Mouse (Mus musculus) heart, embryonic 12.5 days (tissue): ENCODE results near the gene Stat2. TPM values are rescaled to one million over a fixed set of nuclear protein-coding genes. Genes with fewer than 3 reads are reported as not detected.
A peak's percentile ranks its signal among the peaks of the same experiment; 100 is the strongest.

Source experiments
- ATAC-seq: fragments of 200-750 bp; cut with Nextera tagmentation; 2 replicates; pipeline ENCODE4 v1.8.0; 2017; ENCODE audit warnings: moderate TSS enrichment, moderate library complexity; ENCODE audit not compliant: insufficient number of reproducible peaks, low FRiP score
- H3K27ac ChIP-seq: fragments of 300-500 bp; sonication (generic); 2 replicates; pipeline ENCODE4 v1.5.1; 2016; ENCODE audit warnings: mild to moderate bottlenecking, moderate library complexity; ENCODE audit not compliant: poor library complexity, severe bottlenecking
- H3K27me3 ChIP-seq: fragments of 300-500 bp; sonication (generic); replicated peaks from 2 replicates; pipeline ENCODE4 v1.6.1; 2016; ENCODE audit warnings: mild to moderate bottlenecking, moderate library complexity
- H3K36me3 ChIP-seq: fragments of 300-500 bp; sonication (generic); 2 replicates; pipeline ENCODE4 v1.6.1; 2016; ENCODE audit warnings: mild to moderate bottlenecking, moderate library complexity
- H3K4me1 ChIP-seq: fragments of 300-500 bp; sonication (generic); replicated peaks from 2 replicates; pipeline ENCODE4 v1.6.1; 2016; ENCODE audit warnings: mild to moderate bottlenecking
- H3K4me2 ChIP-seq: fragments of 300-500 bp; sonication (generic); 2 replicates; pipeline ENCODE4 v1.6.1; 2016; ENCODE audit warnings: mild to moderate bottlenecking, moderate library complexity
- H3K4me3 ChIP-seq: fragments of 300-500 bp; sonication (generic); 2 replicates; pipeline ENCODE4 v1.5.1; 2016; ENCODE audit warnings: mild to moderate bottlenecking
- H3K9ac ChIP-seq: fragments of 300-500 bp; sonication (generic); 2 replicates; pipeline ENCODE4 v1.6.1; 2016; ENCODE audit warnings: mild to moderate bottlenecking, moderate library complexity
- H3K9me3 ChIP-seq: fragments of 300-500 bp; sonication (generic); replicated peaks from 2 replicates; pipeline ENCODE4 v1.6.1; 2016; ENCODE audit warnings: mild to moderate bottlenecking, moderate library complexity
- WGBS: fragments of 180-500 bp; shearing (Covaris S2); methylation state at CpG from one replicate; pipeline ENCODE4 v1.1.7; 2016; 5-methylcytosine and 5-hydroxymethylcytosine counted together
- polyA plus RNA-seq: library from polyadenylated mRNA; unstranded; fragments of >200 nt; fragmentation: Nextera tagmentation; extraction: Ambion mirVana; gene quantifications from 2 replicates; pipeline ENCODE4 v1.2.1, GENCODE M21; 2016

Gene Stat2
- polyA plus RNA-seq, 1 experiment from 2014 or later: 11.2 TPM

DNA sequence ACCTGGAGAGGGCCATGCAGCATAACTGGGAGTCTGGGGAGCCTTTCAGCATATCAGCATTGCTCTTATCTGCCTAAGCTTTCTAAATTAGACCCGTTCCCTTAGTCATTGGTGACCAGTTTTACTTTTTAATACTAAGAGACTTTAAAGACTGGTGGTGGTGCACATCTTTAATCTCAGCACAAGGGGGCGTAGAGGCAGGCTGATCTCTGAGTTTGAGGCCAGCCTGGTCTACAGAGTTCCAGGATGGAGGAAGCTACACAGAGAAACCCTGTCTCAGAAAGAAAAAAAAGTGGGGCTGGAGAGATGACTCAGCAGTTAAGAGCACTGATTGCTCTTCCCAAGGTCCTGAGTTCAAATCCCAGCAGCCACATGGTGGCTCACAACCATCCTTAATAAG is 69.9 kb downstream of the Stat2 start:
- no peaks in the 10 kb centered on the region for H3K27me3 ChIP-seq
- H3K27ac ChIP-seq: no peak overlapping the region
- H3K4me2 ChIP-seq: 0 out of 2 replicates have a peak overlapping the region, but pooled peaks have one; percentile 86
- no peak overlapping the region for H3K9ac ChIP-seq
- no peaks in the 10 kb centered on the region for H3K9me3 ChIP-seq
- peaks cover 3% of the 10 kb centered on the region; the same call in 1 of the 2 replicates for H3K36me3 ChIP-seq
- 45% methylated on average over 2 of the region's 2 CpGs for WGBS
- H3K4me3 ChIP-seq: no peak overlapping the region
- H3K4me1 ChIP-seq: peaks cover 70% of the 10 kb centered on the region
- no peak for ATAC-seq

Other genes with a start within 250 kb of the Stat2 start
- gene Naca, start 235.0 kb upstream of the Stat2 start, polyA plus RNA-seq: 573 and 577 TPM in 2 replicates
- 363 and 375 TPM in 2 replicates for gene Ptges3, start 211.6 kb upstream of the Stat2 start, polyA plus RNA-seq
- 4,835 and 4,880 TPM in 2 replicates for gene Atp5b, start 187.3 kb upstream of the Stat2 start, polyA plus RNA-seq
- gene Baz2a, start 179.0 kb upstream of the Stat2 start, polyA plus RNA-seq: 11.3 and 12.2 TPM in 2 replicates
- gene Rbms2, start 90.3 kb upstream of the Stat2 start, polyA plus RNA-seq: 43.4 and 44.1 TPM in 2 replicates
- gene Gls2, start 76.1 kb upstream of the Stat2 start, polyA plus RNA-seq: 0.47 and 1.7 TPM in 2 replicates
- gene Spryd4, start 58.8 kb upstream of the Stat2 start, polyA plus RNA-seq: 35.7 and 36.4 TPM in 2 replicates
- not detected in 2 replicates for gene Mip, start 44.7 kb upstream of the Stat2 start, polyA plus RNA-seq
- gene Timeless, start 38.5 kb upstream of the Stat2 start, polyA plus RNA-seq: 37.6 and 44.5 TPM in 2 replicates
- 0.20 and 0.31 TPM in 2 replicates for gene Apon, start 16.5 kb upstream of the Stat2 start, polyA plus RNA-seq
- gene Apof, start 1.9 kb upstream of the Stat2 start, polyA plus RNA-seq: 0.45 TPM in 1 of 2 replicates, not detected in the other
- 1.2 and 1.8 TPM in 2 replicates for gene Il23a, start 28.2 kb downstream of the Stat2 start, polyA plus RNA-seq
- 30.0 and 31.7 TPM in 2 replicates for gene Pan2, start 32.8 kb downstream of the Stat2 start, polyA plus RNA-seq
- gene Cnpy2, start 51.9 kb downstream of the Stat2 start, polyA plus RNA-seq: 201 and 209 TPM in 2 replicates
- 418 and 430 TPM in 2 replicates for gene Cs, start 67.2 kb downstream of the Stat2 start, polyA plus RNA-seq
- 15.9 and 16.2 TPM in 2 replicates for gene Coq10a, start 98.4 kb downstream of the Stat2 start, polyA plus RNA-seq
- gene Ankrd52, start 106.6 kb downstream of the Stat2 start, polyA plus RNA-seq: 10.6 and 11.3 TPM in 2 replicates
- 0.28 and 0.42 TPM in 2 replicates for gene Slc39a5, start 130.7 kb downstream of the Stat2 start, polyA plus RNA-seq
- 57.3 and 57.9 TPM in 2 replicates for gene Nabp2, start 140.9 kb downstream of the Stat2 start, polyA plus RNA-seq
- 27.7 and 29.9 TPM in 2 replicates for gene Rnf41, start 141.1 kb downstream of the Stat2 start, polyA plus RNA-seq
- 83.3 and 86.9 TPM in 2 replicates for gene Smarcc2, start 188.7 kb downstream of the Stat2 start, polyA plus RNA-seq
- 1,237 and 1,275 TPM in 2 replicates for gene Myl6, start 223.6 kb downstream of the Stat2 start, polyA plus RNA-seq
- gene Myl6b, start 228.1 kb downstream of the Stat2 start, polyA plus RNA-seq: 3.0 and 4.0 TPM in 2 replicates